Mouse (Mus musculus): Measurements from ENCODE around the gene Gm21117. TPM values are rescaled to one million over a fixed set of nuclear protein-coding genes. Genes with fewer than 3 reads are reported as not detected.

Gene Gm21117
- polyA plus RNA-seq (2012; rRNA removed): not detected in 2 replicates

DNA sequence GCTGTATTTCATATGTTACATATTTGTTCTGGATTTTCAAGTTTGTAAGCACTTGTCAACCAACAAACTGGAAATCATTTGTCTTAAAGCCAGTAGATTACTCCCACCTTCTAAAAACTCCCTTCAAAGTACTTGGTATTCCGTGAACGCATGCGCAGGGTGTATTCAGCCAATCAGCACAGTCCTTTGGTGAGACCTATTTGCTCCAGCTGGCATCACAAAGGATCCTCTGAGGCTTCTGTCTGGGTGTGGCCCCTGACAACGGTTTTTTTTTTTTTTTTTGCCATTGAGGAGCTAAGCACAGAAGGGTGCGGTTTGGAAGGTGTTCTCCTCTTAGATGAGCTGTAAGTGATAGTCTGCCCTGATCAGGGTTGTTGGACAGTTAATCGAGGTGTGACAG is at the start of gene Gm21117:
Gm21117 (plus strand) TSS at position 301 of the 400 bp plus-strand sequence.

Data from central nervous system, embryonic 14 days (tissue).